Mouse (Mus musculus): Measurements from ENCODE around the gene Polm. TPM values are rescaled to one million over a fixed set of nuclear protein-coding genes. Genes with fewer than 3 reads are reported as not detected.

Polm gene
- polyA plus RNA-seq, 1 experiment from 2014 or later = 2.1 TPM

GRCm38 (mm10) chr11:5850452-5850851 is 12.6 kb upstream of the Polm start:
- H3K4me2 ChIP-seq (ENCODE audit: low read depth, low read length) = no peak overlapping the region
- WGBS (ENCODE audit: insufficient replicate concordance) = 56% methylated on average over 5 of the region's 5 CpGs
- no peak overlapping the region for H3K4me3 ChIP-seq (ENCODE audit: low read depth, low read length)
- TF ChIP-seq EP300 (IDR thresholded peaks at IDR 0.05; ENCODE audit: low read depth) = no peak
- no peak for TF ChIP-seq CTCF (IDR thresholded peaks at IDR 0.05; ENCODE audit: low read depth)
- ATAC-seq = no peak
- H3K9me3 ChIP-seq (ENCODE audit: low read length) = no peaks in the 10 kb centered on the region
- H3K4me1 ChIP-seq (ENCODE audit: insufficient read depth) = no peaks in the 10 kb centered on the region; the same call in 1 of the 2 replicates
- no peak overlapping the region for H3K9ac ChIP-seq (replicated peaks)
- H3K27me3 ChIP-seq (ENCODE audit: insufficient read depth, low read length) = no peaks in the 10 kb centered on the region
- H3K27ac ChIP-seq (ENCODE audit: low read depth) = no peak overlapping the region
- DNase-seq = no peak
- no peaks in the 10 kb centered on the region for H3K36me3 ChIP-seq (replicated peaks; ENCODE audit: insufficient read depth, low read length)

- no peak overlapping the region for H3K4me3 ChIP-seq (ENCODE audit: low read depth, low read length)
- H3K4me2 ChIP-seq (ENCODE audit: low read depth, low read length) = no peak overlapping the region
- no peak overlapping the region for H3K9ac ChIP-seq (replicated peaks)
- no peaks in the 10 kb centered on the region for H3K27me3 ChIP-seq (ENCODE audit: insufficient read depth, low read length)
- ATAC-seq = no peak
- WGBS (ENCODE audit: insufficient replicate concordance) = 50% methylated on average over 2 of the region's 2 CpGs
- H3K27ac ChIP-seq (ENCODE audit: low read depth) = no peak overlapping the region
- H3K9me3 ChIP-seq (ENCODE audit: low read length) = no peaks in the 10 kb centered on the region
- no peak for DNase-seq
- no peaks in the 10 kb centered on the region for H3K36me3 ChIP-seq (replicated peaks; ENCODE audit: insufficient read depth, low read length)
- H3K4me1 ChIP-seq (ENCODE audit: insufficient read depth) = no peaks in the 10 kb centered on the region; the same call in 1 of the 2 replicates
- TF ChIP-seq CTCF (IDR thresholded peaks at IDR 0.05; ENCODE audit: low read depth) = no peak
- TF ChIP-seq EP300 (IDR thresholded peaks at IDR 0.05; ENCODE audit: low read depth) = no peak
Measured at GRCm38 (mm10) chr11:5849316-5849715, 11.5 kb upstream of the Polm start.

DNA sequence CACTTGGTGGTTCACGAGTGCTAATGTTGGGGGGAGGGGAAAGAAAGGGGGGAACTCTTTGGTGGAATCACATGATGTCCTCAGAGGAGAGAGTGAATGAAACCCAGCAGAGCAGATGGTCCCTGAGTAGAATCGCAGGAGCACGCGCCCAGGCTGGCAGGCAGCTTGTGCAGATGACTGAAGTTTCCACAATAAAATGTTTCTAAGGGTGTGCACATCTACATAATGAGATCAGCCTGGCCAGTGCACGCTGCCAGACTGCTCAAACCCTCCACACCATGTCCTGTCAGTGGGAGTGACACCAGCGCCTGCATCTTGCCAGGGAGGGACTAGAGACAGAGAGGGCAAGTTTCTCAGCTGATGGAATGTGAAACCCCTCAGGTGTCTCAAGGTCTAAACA is 10.9 kb upstream of the Polm start:
- H3K4me2 ChIP-seq (ENCODE audit: low read depth, low read length) = no peak overlapping the region
- H3K36me3 ChIP-seq (replicated peaks; ENCODE audit: insufficient read depth, low read length) = no peaks in the 10 kb centered on the region
- WGBS (ENCODE audit: insufficient replicate concordance) = 70% methylated on average over 6 of the region's 6 CpGs
- H3K4me1 ChIP-seq (ENCODE audit: insufficient read depth) = no peaks in the 10 kb centered on the region; the same call in 1 of the 2 replicates
- no peak overlapping the region for H3K27ac ChIP-seq (ENCODE audit: low read depth)
- H3K9me3 ChIP-seq (ENCODE audit: low read length) = no peaks in the 10 kb centered on the region
- no peak for ATAC-seq
- TF ChIP-seq EP300 (IDR thresholded peaks at IDR 0.05; ENCODE audit: low read depth) (no peak), CTCF (IDR thresholded peaks at IDR 0.05; ENCODE audit: low read depth) (no peak)
- no peak overlapping the region for H3K9ac ChIP-seq (replicated peaks)
- H3K4me3 ChIP-seq (ENCODE audit: low read depth, low read length) = no peak overlapping the region
- H3K27me3 ChIP-seq (ENCODE audit: insufficient read depth, low read length) = no peaks in the 10 kb centered on the region
- DNase-seq = no peak

- H3K27ac ChIP-seq (ENCODE audit: low read depth) = 0 out of 2 replicates have a peak overlapping the region, but pooled peaks have one; percentile 11
- no peaks in the 10 kb centered on the region for H3K36me3 ChIP-seq (replicated peaks; ENCODE audit: insufficient read depth, low read length)
- TF ChIP-seq EP300 (IDR thresholded peaks at IDR 0.05; ENCODE audit: low read depth) (no peak), CTCF (IDR thresholded peaks at IDR 0.05; ENCODE audit: low read depth) (no peak)
- H3K9me3 ChIP-seq (ENCODE audit: low read length) = no peaks in the 10 kb centered on the region
- H3K4me3 ChIP-seq (ENCODE audit: low read depth, low read length) = no peak overlapping the region
- no peaks in the 10 kb centered on the region; the same call in 1 of the 2 replicates for H3K4me1 ChIP-seq (ENCODE audit: insufficient read depth)
- ATAC-seq = no peak
- no peak for DNase-seq
- no peaks in the 10 kb centered on the region for H3K27me3 ChIP-seq (ENCODE audit: insufficient read depth, low read length)
- H3K4me2 ChIP-seq (ENCODE audit: low read depth, low read length) = no peak overlapping the region
- no peak overlapping the region for H3K9ac ChIP-seq (replicated peaks)
- 46% methylated on average over 7 of the region's 7 CpGs for WGBS (ENCODE audit: insufficient replicate concordance)
Measured at GRCm38 (mm10) chr11:5846639-5847345, 9.0 kb upstream of the Polm start.

GRCm38 (mm10) chr11:5843131-5843530 is 5.3 kb upstream of the Polm start:
- H3K36me3 ChIP-seq (replicated peaks; ENCODE audit: insufficient read depth, low read length) = no peaks in the 10 kb centered on the region
- H3K4me1 ChIP-seq (ENCODE audit: insufficient read depth) = peaks cover 2% of the 10 kb centered on the region; the same call in 1 of the 2 replicates
- H3K27me3 ChIP-seq (ENCODE audit: insufficient read depth, low read length) = no peaks in the 10 kb centered on the region
- TF ChIP-seq EP300 (IDR thresholded peaks at IDR 0.05; ENCODE audit: low read depth) (no peak), CTCF (IDR thresholded peaks at IDR 0.05; ENCODE audit: low read depth) (no peak)
- no peak overlapping the region for H3K27ac ChIP-seq (ENCODE audit: low read depth)
- ATAC-seq (no peak), DNase-seq (no peak)
- H3K9me3 ChIP-seq (ENCODE audit: low read length) = no peaks in the 10 kb centered on the region
- H3K9ac ChIP-seq (replicated peaks) = no peak overlapping the region
- WGBS (ENCODE audit: insufficient replicate concordance) = 79% methylated on average over 3 of the region's 3 CpGs
- H3K4me2 ChIP-seq (ENCODE audit: low read depth, low read length) = no peak overlapping the region
- H3K4me3 ChIP-seq (ENCODE audit: low read depth, low read length) = no peak overlapping the region

DNA sequence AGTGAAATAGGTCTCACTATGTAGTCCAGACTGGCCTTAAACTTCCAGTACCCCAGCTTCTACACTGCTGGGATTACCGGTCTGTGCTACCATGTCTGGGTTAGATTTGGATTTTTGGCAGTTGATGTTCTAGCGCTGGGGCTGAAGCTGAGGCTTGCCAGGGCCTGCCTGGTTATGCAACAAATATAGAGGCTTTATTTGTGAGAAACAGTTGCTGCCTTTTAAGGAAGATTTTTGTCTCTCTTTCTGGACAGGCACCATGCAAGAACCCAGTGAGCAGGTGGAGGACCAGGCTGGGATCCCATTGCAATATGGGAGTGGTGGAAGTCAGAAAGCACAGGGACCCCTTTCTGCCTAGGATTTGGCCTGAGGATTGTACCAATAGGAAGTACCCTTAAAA is 3.9 kb upstream of the Polm start:
- WGBS (ENCODE audit: insufficient replicate concordance) = 92% methylated on average over 2 of the region's 2 CpGs
- DNase-seq (no peak), ATAC-seq (no peak)

More for the DNA sequence above, 3.9 kb upstream of the Polm start:
- no peak overlapping the region for H3K4me3 ChIP-seq (ENCODE audit: low read depth, low read length)
- no peaks in the 10 kb centered on the region for H3K9me3 ChIP-seq (ENCODE audit: low read length)
- H3K4me1 ChIP-seq (ENCODE audit: insufficient read depth) = peaks cover 10% of the 10 kb centered on the region; the same call in 1 of the 2 replicates
- no peak overlapping the region for H3K27ac ChIP-seq (ENCODE audit: low read depth)
- H3K27me3 ChIP-seq (ENCODE audit: insufficient read depth, low read length) = no peaks in the 10 kb centered on the region
- TF ChIP-seq CTCF (IDR thresholded peaks at IDR 0.05; ENCODE audit: low read depth) (no peak), EP300 (IDR thresholded peaks at IDR 0.05; ENCODE audit: low read depth) (no peak)
- H3K36me3 ChIP-seq (replicated peaks; ENCODE audit: insufficient read depth, low read length) = no peaks in the 10 kb centered on the region
- no peak overlapping the region for H3K4me2 ChIP-seq (ENCODE audit: low read depth, low read length)
- no peak overlapping the region for H3K9ac ChIP-seq (replicated peaks)
